Mouse (Mus musculus) liver, embryonic 11.5 days (tissue): Measurements from ENCODE around the gene Ank. TPM values are rescaled to one million over a fixed set of nuclear protein-coding genes. Genes with fewer than 3 reads are reported as not detected.
A peak's percentile ranks its signal among the peaks of the same experiment; 100 is the strongest.

Experiments used
- ATAC-seq: fragments of 200-750 bp; cut with Nextera tagmentation; replicated peaks from 2 replicates; pipeline ENCODE4 v1.8.0; 2017; ENCODE audit warnings: moderate number of reproducible peaks, mild to moderate bottlenecking, moderate TSS enrichment, moderate library complexity; ENCODE audit not compliant: low FRiP score
- DNase-seq: peaks from one replicate; pipeline ENCODE4 v3.0.0-alpha.2; 2017; ENCODE audit warnings: low spot score
- H3K27ac ChIP-seq: fragments of 300-500 bp; sonication (generic); 2 replicates; pipeline ENCODE4 v1.5.1; 2014; ENCODE audit warnings: mild to moderate bottlenecking, low read depth, low read length, control low read depth
- H3K27me3 ChIP-seq: fragments of 300-500 bp; sonication (generic); replicated peaks from 2 replicates; pipeline ENCODE4 v1.6.1; 2014; ENCODE audit warnings: low read length, mixed read lengths; ENCODE audit not compliant: control insufficient read depth, insufficient read depth
- H3K36me3 ChIP-seq: fragments of 300-500 bp; sonication (generic); 2 replicates; pipeline ENCODE4 v1.6.1; 2014; ENCODE audit warnings: mild to moderate bottlenecking, low read length, moderate library complexity, mixed read lengths; ENCODE audit not compliant: control insufficient read depth, insufficient read depth
- H3K4me1 ChIP-seq: fragments of 300-500 bp; sonication (generic); replicated peaks from 2 replicates; pipeline ENCODE4 v1.6.1; 2014; ENCODE audit warnings: low read length, mixed read lengths; ENCODE audit not compliant: control insufficient read depth, insufficient read depth
- H3K4me2 ChIP-seq: fragments of 300-500 bp; sonication (generic); 2 replicates; pipeline ENCODE4 v1.6.1; 2014; ENCODE audit warnings: mild to moderate bottlenecking, control low read depth, moderate library complexity
- H3K4me3 ChIP-seq: fragments of 300-500 bp; sonication (generic); 2 replicates; pipeline ENCODE4 v1.5.1; 2014; ENCODE audit warnings: low read depth, low read length, control low read depth
- H3K9ac ChIP-seq: fragments of 300-500 bp; sonication (generic); 2 replicates; pipeline ENCODE4 v1.6.1; 2014; ENCODE audit warnings: low read depth, low read length, control low read depth
- H3K9me3 ChIP-seq: fragments of 300-500 bp; sonication (generic); 2 replicates; pipeline ENCODE4 v1.6.1; 2016; ENCODE audit warnings: low read length, inconsistent platforms, mixed read lengths; ENCODE audit not compliant: control insufficient read depth
- WGBS: fragments of 180-500 bp; shearing (Covaris S2); extraction: QIAGEN DNeasy Blood & Tissue Kit; methylation state at CpG from one replicate; pipeline ENCODE4 v1.1.7; 2014; 5-methylcytosine and 5-hydroxymethylcytosine counted together
- polyA plus RNA-seq: library from polyadenylated mRNA; unstranded; fragments of >200 nt; fragmentation: Nextera tagmentation; extraction: Ambion mirVana; gene quantifications from 2 replicates; pipeline ENCODE4 v1.2.1, GENCODE M21; 2014

Gene Ank
- polyA plus RNA-seq: 13.1 and 14.6 TPM in 2 replicates

DNA sequence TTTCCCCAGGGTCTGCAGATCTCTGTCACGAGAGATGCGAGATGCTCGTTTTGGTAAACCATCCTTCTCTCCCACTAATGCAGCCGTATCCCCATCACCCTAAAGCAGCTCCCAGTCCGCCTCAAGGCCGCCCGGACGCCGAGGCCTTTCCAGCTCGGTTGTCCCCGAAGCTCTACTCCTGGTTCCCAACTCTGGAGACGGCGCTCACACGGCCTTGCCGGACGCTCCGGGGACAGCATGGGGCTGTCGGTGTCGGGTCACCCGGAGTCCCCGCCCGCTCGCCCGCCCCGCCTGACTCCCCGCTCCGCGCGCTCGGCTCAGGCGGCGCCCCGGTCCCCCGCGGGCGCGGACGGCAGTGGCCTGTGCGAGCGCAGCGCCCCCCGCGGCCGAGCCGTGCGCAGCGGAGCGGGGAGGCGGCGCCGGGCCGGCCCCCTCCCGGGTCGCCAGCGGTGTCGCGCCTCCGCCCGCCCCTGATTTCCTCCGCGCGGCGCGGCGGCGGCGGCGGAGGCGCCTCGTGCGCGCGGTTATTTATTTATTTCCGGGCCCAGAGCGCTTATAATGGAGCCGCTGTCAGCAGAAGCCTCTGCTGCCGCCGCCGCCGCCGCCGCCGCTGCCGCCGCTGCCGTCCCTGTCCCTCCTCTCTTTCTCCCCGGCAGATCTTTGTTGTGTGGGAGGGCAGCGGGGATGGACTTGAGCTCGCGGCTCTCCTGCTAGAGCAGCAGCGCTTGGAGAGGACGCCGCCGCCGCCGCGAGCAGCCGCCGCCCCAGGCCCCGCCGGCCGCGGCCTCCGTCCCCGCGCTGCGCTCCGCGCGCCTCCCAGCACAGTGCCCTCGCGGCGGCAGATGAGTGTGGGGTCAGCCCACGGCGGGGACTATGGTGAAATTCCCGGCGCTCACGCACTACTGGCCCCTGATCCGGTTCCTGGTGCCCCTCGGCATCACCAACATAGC lies at the start of gene Ank:
Gene Ank (plus strand): TSS at position 547 of the 950 bp plus-strand sequence.
- Histone ChIP-seq H3K9ac (peak within 1 kb of the TSS; percentile 80), H3K4me3 (peak within 1 kb of the TSS; percentile 75), H3K27ac (peak within 1 kb of the TSS; percentile 70), H3K36me3 (no peaks in the 10 kb centered on the region), H3K9me3 (no peaks in the 10 kb centered on the region), H3K4me1 (peaks cover 15% of the 10 kb centered on the region), H3K4me2 (peak within 1 kb of the TSS; percentile 89), H3K27me3 (0 out of 2 replicates have a peak, but pooled peaks cover 2% of the 10 kb centered on the region)
- under 1% methylated on average over 112 of the region's 120 CpGs for WGBS
- ATAC-seq (peak; percentile 87), DNase-seq (peak; percentile 80)

DNA sequence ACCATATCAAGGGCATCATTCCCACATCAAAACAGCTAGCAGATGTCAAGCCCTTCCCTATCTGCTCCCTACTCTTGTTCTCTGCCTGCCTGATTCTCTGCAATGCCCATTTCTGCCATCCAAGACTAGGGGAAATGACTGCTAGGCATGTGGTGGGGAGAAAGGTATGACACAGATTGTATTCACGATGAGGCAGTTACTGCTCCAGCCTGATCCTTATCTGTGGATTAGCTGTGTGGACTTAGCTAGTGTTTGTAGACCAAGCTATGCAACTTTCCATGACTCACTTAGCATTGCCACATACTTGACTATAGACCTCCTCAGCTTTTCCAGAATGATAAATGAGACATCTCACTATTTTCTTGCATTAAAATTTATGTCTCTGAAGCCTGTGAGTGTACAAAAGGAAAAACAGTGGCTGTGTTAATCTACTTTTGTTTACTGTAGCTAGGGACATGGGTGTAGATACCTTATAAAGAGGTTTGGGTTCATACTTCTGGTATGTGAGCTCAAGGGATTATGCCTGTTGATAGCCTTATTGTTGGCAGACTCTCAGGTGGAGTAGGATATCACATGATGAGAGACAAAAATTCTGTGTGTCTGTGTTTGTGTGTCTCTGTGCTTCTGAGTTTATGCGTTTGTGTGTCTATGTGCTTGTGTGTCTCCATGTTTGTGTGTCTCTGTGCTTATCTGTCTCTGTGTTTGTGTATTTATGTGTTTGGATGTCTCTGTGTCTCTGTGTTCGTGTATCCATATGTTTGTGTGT lies 47.7 kb upstream of the Ank start:
- Histone ChIP-seq H3K4me3 (no peak overlapping the region), H3K27ac (no peak overlapping the region), H3K4me1 (no peaks in the 10 kb centered on the region), H3K9me3 (no peaks in the 10 kb centered on the region), H3K36me3 (no peaks in the 10 kb centered on the region), H3K9ac (no peak overlapping the region), H3K27me3 (no peaks in the 10 kb centered on the region), H3K4me2 (no peak overlapping the region)
- ATAC-seq (no peak), DNase-seq (no peak)
- 75% methylated on average over 3 of the region's 3 CpGs for WGBS

DNA sequence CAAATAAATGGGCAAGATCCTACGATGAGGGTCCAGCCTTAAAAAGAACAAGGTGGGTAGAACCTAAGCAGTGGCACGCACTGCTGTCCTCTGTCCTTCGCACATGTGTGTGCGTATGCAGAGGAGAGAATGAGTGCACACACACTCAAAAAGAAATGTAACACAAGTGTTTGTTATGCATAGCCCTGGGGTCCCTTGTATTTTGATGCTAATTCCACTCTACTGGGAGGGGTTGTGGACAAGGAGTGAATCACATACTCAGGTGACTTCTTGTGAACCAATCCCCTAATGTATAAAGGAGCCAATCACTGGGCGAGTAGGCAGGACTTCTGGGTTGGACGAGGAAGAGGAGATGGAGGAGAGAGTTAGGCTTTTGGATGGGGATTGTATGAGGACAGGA lies 44.9 kb upstream of the Ank start:
- no peak for ATAC-seq
- Histone ChIP-seq H3K9ac (no peak overlapping the region), H3K9me3 (no peaks in the 10 kb centered on the region), H3K27ac (no peak overlapping the region), H3K4me1 (no peaks in the 10 kb centered on the region), H3K36me3 (no peaks in the 10 kb centered on the region), H3K27me3 (no peaks in the 10 kb centered on the region), H3K4me2 (no peak overlapping the region), H3K4me3 (no peak overlapping the region)
- 87% methylated on average over 6 of the region's 6 CpGs for WGBS
- no peak for DNase-seq

DNA sequence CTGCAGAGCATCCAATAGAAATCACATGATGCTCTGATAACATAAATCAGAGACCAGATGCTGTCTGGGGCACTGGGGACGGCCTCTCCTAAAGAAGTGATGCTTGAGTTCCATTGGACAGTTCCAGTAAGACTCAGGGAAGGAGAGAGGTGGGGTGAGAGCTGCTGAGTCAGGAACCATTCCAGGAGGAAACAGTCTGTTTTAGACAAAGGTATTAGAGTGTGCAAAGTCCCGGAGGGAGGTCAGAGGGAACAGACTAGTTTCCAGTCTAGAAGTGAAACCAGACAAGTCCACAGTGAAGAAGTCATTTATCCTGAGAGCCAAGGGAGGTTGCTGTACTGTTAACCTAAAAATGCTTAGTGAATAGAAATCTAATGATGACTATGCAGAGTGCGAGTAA lies 38.9 kb upstream of the Ank start:
- Histone ChIP-seq H3K4me1 (0 out of 2 replicates have a peak, but pooled peaks cover 2% of the 10 kb centered on the region), H3K27ac (no peak overlapping the region), H3K27me3 (no peaks in the 10 kb centered on the region), H3K9ac (no peak overlapping the region), H3K4me2 (no peak overlapping the region), H3K36me3 (no peaks in the 10 kb centered on the region), H3K9me3 (no peaks in the 10 kb centered on the region), H3K4me3 (no peak overlapping the region)
- WGBS: 75% methylated on average over 3 of the region's 3 CpGs
- no peak for DNase-seq
- no peak for ATAC-seq

DNA sequence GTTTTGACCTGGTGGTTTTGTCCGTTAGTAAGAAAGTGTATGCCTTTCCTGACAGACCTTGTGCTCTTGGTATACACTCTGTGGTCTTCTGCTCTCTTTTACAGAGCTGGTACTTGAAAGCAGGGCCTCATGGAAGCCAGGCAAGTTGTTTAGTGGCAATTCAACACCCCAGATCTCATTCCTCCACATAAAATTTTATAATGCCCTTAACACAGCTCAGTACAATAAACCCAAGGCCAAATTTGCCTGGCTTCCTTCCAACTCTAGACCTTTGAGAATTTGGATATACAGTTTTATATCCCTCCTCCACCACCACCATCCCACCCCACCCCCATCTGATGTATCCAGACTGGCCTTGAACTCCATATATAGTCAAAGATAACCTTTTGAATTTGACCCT lies 36.2 kb upstream of the Ank start:
- DNase-seq: no peak
- WGBS: 66% methylated on average over 1 of the region's 1 CpGs
- ATAC-seq: no peak
- no peak overlapping the region for H3K27ac ChIP-seq
- no peak overlapping the region for H3K4me3 ChIP-seq
- no peaks in the 10 kb centered on the region for H3K27me3 ChIP-seq
- 0 out of 2 replicates have a peak, but pooled peaks cover 2% of the 10 kb centered on the region for H3K4me1 ChIP-seq
- no peak overlapping the region for H3K4me2 ChIP-seq
- H3K9ac ChIP-seq: no peak overlapping the region
- no peaks in the 10 kb centered on the region for H3K36me3 ChIP-seq
- no peaks in the 10 kb centered on the region for H3K9me3 ChIP-seq

DNA sequence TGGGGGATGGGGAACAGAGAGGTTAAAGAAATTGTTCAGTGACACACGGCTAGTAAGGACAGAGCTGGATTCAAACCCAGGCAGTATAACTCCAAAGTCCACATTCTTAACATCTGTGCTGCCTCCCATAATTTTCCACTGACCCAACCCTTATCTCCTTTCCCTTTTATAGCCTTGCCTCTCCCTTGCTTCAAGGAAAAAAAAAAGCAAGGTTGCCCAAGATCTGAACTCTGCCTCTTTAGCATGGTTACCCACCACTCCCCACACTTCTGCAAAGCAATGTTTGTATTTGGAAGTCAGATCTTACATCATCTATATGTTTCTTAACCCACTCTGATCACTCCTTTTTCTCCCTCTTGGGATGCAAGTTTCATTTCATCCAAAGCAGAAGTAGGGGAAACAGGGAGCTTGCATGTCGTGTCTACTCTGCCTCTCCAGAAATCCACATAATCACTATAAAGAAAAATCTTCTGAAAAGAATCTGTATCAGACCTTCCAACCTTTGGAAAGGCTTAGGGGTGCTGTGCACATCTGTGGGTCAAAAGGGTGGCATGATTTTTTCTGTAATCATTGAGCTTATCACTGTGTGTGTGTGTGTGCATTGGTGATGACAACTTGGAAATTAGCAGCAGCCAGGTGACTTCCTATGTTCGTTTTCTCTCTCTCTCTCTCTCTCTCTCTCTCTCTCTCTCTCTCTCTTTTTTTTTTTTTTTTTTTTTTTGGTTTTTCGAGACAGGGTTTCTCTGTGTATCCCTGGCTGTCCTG lies 33.4 kb upstream of the Ank start:
- 70% methylated on average over 3 of the region's 4 CpGs for WGBS
- no peak overlapping the region for H3K9ac ChIP-seq
- ATAC-seq (no peak), DNase-seq (no peak)
- no peaks in the 10 kb centered on the region for H3K36me3 ChIP-seq
- no peaks in the 10 kb centered on the region for H3K27me3 ChIP-seq
- no peak overlapping the region for H3K4me3 ChIP-seq
- H3K4me2 ChIP-seq: no peak overlapping the region
- H3K27ac ChIP-seq: no peak overlapping the region
- 0 out of 2 replicates have a peak, but pooled peaks cover 2% of the 10 kb centered on the region for H3K4me1 ChIP-seq
- H3K9me3 ChIP-seq: no peaks in the 10 kb centered on the region

DNA sequence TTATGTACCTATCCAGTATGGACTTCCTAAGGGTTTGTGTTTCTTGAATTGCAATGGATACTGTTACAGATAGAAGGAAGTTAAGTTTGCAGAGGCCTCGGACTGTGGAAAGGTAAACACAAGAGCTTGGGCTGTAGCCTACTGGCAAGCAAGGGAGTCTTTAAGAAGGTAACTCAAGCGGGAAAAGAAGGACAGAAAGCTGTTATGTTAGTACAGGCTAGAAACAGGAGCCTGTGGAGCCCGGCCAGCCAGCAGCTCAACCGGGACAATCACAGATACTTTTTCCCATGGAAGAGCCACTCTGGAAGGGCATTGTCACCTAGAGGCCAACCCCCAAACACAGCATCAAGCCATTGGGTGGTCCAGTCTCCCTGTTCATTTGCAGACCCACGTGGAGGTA lies 31.1 kb upstream of the Ank start:
- no peaks in the 10 kb centered on the region for H3K36me3 ChIP-seq
- no peak overlapping the region for H3K4me3 ChIP-seq
- DNase-seq (no peak), ATAC-seq (no peak)
- no peak overlapping the region for H3K27ac ChIP-seq
- H3K4me1 ChIP-seq: 0 out of 2 replicates have a peak, but pooled peaks cover 2% of the 10 kb centered on the region
- H3K27me3 ChIP-seq: no peaks in the 10 kb centered on the region
- H3K4me2 ChIP-seq: no peak overlapping the region
- WGBS: 83% methylated on average over 5 of the region's 5 CpGs
- no peak overlapping the region for H3K9ac ChIP-seq
- no peaks in the 10 kb centered on the region for H3K9me3 ChIP-seq

DNA sequence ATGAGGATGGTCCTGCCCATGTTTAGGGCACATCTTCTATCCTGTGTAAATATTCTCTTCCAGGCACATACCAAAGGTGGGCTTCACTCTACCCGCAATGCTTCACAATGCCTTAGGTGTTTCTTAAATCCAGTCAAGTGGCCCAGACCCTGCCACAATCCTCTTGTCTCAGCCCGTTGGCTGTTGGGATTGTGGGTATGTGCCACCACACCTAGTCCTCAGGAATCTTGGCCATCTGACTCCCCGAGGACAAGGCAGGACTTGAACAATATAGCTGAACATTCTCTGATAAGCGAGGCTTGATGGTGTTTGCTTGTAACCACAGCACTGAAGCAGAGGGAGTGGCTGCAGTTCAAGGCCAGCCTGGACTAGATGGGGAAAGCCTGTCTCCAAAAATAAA lies 30.3 kb upstream of the Ank start:
- Histone ChIP-seq H3K27ac (no peak overlapping the region), H3K4me3 (no peak overlapping the region), H3K9ac (no peak overlapping the region), H3K4me2 (no peak overlapping the region), H3K4me1 (no peaks in the 10 kb centered on the region), H3K27me3 (no peaks in the 10 kb centered on the region), H3K36me3 (no peaks in the 10 kb centered on the region), H3K9me3 (no peaks in the 10 kb centered on the region)
- DNase-seq: no peak
- WGBS: 75% methylated on average over 4 of the region's 4 CpGs
- ATAC-seq: no peak
